Mouse (Mus musculus): ENCODE data around the gene Gcnt3.

The Gcnt3 gene

DNA sequence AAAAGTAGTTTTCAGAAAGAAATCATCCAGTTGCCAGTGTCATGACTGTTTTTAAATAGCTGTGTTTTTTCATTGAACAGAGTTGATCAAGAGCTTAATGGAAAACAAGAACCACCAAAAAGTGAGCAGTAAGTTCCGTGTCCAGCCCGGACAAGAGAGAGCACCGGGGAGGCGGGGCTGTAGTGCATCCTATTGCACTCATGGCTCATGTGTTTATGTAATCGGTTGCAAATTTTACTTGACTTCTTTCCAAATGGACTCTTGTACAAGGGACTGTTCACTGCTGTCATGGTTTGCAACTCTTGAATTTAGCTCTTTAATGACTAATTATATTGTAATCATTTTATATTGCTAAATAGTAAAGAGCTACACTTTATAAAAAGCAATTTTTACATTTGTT, 30.9 kb downstream of the Gcnt3 start:
- DNase-seq (ENCODE audit: low spot score in 2 of 2), result no peak

GRCm38 (mm10) chr9:70003516-70003915, 34.4 kb downstream of the Gcnt3 start:
- no peak for DNase-seq (ENCODE audit: low spot score in 2 of 2)

DNA sequence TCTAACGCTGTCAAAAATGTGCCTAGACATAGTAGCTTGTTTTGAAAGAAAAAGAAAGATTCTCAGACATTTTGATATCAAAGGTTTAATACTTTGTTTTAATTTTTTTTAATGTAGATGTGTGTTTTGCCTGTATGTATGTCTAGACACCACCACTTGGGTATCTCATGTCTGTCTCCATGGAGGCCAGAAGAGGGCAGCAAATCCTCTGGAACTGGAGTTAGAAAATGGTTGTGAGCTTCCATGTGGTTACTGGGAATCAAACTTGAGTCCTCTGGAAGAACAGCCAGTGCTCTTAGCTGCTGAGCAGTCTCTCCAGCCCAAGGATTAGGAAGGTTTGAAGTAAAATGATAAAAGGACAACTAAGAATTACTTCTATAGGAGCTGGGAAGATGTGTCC, 38.6 kb downstream of the Gcnt3 start:
- no peak for DNase-seq (ENCODE audit: low spot score in 2 of 2)

DNA sequence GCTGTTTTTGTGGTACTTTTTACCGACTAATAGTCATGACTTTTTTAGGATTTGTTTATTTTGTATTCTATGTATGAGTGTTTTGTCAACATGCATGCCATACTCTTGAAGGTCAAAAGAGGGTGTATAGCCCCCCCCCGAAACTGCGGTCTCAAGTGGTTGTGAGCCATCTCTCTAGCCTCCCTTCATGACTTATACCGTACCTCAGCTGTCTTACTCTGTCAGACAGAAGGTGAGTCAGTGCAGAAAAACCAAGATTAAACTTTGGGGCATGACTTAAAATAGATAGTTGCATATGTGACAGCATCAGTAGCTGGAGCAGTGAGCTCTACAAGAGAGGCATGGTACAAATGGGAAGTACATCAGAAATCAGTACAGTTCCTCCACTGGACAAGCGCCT, 43.3 kb downstream of the Gcnt3 start:
- no peak for DNase-seq (ENCODE audit: low spot score in 2 of 2)

GRCm38 (mm10) chr9:69993479-69993878, 44.4 kb downstream of the Gcnt3 start:
- DNase-seq (ENCODE audit: low spot score in 2 of 2), result no peak

DNA sequence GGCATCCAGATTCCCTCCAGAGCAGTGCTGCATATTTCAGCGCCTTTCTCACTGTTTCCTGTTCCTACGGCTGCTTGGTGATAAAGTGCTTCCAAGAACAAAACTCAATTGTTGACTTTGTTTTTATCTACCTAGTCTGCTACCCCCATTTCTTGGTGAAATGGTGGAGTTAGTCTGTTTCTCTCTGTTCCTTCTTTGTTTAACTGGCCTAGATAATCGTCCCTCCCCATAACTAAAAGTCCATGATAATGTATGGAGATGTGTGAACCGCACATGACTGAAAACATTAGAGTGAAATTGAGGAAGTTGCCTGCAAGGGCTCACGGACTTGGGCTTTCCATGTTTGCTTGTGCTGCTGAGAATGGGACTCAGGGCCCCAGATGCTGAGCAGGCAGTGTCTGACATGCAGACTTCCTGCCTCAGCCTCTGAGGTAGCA, 45.0 kb downstream of the Gcnt3 start:
- DNase-seq (ENCODE audit: low spot score in 2 of 2), result no peak

DNA sequence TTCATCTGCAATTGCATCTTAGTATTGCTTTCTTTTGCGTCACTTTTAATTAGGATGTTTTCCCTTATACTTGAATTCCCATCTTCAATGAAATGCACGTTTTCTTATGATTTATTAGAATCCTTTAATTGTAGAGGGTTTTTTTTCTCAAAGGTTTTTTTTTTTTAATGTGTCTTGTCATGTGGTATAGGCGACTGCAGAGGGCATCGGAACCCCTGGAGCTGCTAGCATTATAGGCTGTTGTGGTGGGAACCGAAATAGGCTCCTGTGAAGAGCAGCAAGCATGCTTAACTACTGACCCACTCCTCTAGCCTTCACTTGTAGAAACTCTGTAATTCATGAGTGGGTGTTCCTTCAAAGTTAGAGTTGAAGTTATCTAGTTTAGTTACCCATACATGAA, 47.5 kb downstream of the Gcnt3 start:
- no peak for DNase-seq (ENCODE audit: low spot score in 2 of 2)

DNA sequence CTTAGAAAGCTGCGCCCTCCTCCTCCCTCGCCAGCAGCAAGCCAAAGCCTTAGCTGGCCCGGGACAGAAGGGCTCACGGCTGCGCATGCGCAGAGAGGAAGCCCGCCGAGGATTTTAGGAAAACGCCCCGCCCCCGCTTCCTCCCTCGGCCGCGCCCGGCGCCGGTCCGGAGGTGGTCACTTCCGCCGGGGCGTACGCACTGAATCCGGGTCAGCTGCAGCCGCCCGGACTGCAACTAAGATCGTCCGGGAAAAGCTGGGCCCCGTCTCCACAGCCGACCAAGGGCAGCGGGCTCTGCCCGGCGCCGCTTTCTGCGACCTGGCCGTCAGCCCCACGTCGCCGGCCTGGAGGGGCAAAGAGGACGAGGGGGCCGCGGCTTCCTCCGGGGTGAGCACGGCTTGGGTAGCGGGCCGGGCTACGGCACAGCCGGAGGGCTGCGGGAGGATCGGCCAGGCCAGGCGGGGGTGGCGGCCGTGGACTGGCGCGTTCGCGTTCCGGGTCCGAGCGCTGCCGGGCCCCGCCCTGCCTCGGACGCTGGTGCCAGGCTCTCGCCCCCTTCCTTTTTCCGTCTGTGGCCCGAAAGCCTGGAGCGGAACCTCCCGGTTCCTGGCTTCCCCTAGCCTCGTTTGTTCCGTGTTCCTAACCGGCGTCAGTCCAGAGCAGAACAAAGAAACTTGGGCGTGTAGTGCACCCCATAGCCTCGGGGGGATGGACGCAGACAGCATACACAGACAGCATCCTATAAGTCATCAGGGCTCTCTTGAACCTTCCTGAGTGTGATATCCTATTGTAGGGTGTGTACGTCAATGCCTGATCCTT, 48.4 kb downstream of the Gcnt3 start, which contains the start of gene Bnip2:
Bnip2 (plus strand) TSS at position 164 of the 819 bp plus-strand sequence.
- peak; percentile 92 to 95 for DNase-seq (ENCODE audit: low spot score in 2 of 2)

- no peak for DNase-seq (ENCODE audit: low spot score in 2 of 2)
Measured at GRCm38 (mm10) chr9:69988706-69989302, 49.1 kb downstream of the Gcnt3 start.

- DNase-seq (ENCODE audit: low spot score in 2 of 2), result peak; percentile 77 to 83
Measured at GRCm38 (mm10) chr9:69987579-69987978, 50.3 kb downstream of the Gcnt3 start.

DNA sequence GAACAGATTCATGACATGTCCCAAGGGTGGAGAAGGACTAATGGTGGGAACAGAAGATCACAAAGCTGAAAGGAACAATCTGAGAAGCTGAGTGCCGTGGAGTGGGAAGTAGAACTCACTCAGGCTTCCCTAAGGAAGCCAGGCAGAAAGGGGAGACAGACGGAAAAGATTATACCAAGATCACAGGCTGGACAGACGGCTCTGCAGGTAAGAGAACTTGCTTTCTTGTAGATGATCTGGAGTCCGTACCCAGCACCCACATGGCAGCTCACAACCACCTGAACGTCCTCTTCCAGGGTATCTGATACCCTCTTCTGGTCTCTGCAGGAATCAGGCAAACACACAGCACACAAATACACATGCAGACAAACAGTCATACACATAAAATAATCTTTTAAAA, 51.3 kb downstream of the Gcnt3 start:
- DNase-seq (ENCODE audit: low spot score in 2 of 2), result no peak

GRCm38 (mm10) chr9:69986063-69986462, 51.8 kb downstream of the Gcnt3 start:
- no peak for DNase-seq (ENCODE audit: low spot score in 2 of 2)

GRCm38 (mm10) chr9:69985526-69985925, 52.4 kb downstream of the Gcnt3 start:
- no peak for DNase-seq (ENCODE audit: low spot score in 2 of 2)
